Mouse (Mus musculus): Measurements from ENCODE around the gene Nop16.

DNA sequence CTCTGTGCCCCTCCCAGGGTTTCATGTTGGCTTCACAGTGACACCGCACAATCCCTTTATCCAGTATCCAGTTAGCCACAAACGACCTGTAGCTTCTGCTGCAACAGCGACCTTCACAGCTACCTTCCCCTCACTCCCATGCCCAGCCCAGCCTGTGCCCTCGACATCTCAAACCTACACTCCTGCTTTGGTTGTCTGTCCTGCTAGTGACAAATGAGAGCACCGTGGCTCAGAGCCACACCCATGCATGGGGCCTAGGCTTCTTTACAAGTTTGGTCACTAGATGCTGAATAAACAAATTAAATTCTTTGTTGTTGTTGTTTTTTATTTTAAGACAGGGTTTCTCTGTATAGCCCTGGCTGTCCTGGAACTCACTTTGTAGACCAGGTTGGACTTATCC is 17.3 kb upstream of the Nop16 start:
- TF ChIP-seq CTCF (IDR thresholded peaks at IDR 0.05; ENCODE audit: extremely low read depth, insufficient read depth, insufficient read length, insufficient replicate concordance) (no peak), POLR2A (IDR thresholded peaks at IDR 0.05; ENCODE audit: low read depth, low read length) (no peak)
